ENCODE assay signal across 8 mouse cellular contexts in the genomic region with DNA sequence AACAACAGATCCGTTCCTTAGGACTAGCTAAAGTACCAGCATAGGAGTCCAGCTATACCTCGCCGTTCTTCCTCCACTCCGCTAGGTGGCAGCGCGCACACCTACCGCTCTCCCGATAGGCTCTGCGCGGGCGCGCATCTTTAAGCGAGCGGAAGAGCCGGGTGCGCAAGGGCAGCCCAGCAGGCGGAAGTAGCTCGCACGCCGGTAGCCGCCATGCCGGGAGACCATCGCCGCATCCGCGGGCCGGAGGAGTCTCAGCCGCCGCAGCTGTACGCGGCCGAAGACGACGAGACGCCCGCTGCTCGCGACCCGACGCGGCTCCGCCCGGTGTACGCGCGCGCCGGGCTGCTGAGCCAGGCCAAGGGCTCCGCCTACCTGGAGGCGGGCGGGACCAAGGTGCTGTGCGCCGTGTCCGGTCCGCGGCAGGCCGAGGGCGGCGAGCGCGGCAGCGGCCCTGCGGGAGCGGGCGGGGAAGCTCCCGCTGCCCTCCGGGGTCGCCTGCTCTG. TPM values are rescaled to one million over a fixed set of nuclear protein-coding genes. Genes with fewer than 3 reads are reported as not detected.
DNase-seq lines count a peak whose midpoint lies in the region; ATAC-seq lines count a peak whose summit lies in the region.

A gene (plus strand): TSS at position 182 of the 506 bp plus-strand sequence.

- H3K27me3 ChIP-seq in forebrain, embryonic 10.5 days (ENCODE audit: poor library complexity, severe bottlenecking): 0 out of 2 replicates have a peak, but pooled peaks cover 5% of the 10 kb centered on the region
- H3K27me3 ChIP-seq in heart, embryonic 16.5 days (ENCODE audit: control insufficient read depth, insufficient read depth, low read length): no peaks in the 10 kb centered on the region
- H3K27me3 ChIP-seq in liver, embryonic 15.5 days: no peaks in the 10 kb centered on the region
- no peaks in the 10 kb centered on the region for H3K27me3 ChIP-seq in neural tube, embryonic 12.5 days (replicated peaks)

- DNase-seq in c-Kit-negative CD71-positive TER-119-positive erythroid progenitor cells, embryonic 14.5 days (ENCODE audit: low read depth, low spot score): peak; percentile 88
- DNase-seq in forebrain, embryonic 10.5 days (ENCODE audit: extremely low spot score, low spot score): peak; percentile 90
- peak; percentile 91 to 94 for DNase-seq in kidney, postnatal 36 days
- DNase-seq in telencephalon, adult 2 months (ENCODE audit: low read depth, low spot score): peak; percentile 91

- H3K4me3 ChIP-seq in forebrain, embryonic 10.5 days: peak within 1 kb of the TSS; percentile 98
- peak within 1 kb of the TSS; percentile 84 for H3K4me3 ChIP-seq in heart, embryonic 16.5 days (ENCODE audit: low read length)
- peak within 1 kb of the TSS; percentile 90 for H3K4me3 ChIP-seq in liver, embryonic 15.5 days (replicated peaks)
- peak within 1 kb of the TSS; percentile 98 for H3K4me3 ChIP-seq in neural tube, embryonic 12.5 days

- H3K9ac ChIP-seq in heart, embryonic 16.5 days (ENCODE audit: low read length): peak within 1 kb of the TSS; percentile 86
- peak within 1 kb of the TSS; percentile 87 for H3K9ac ChIP-seq in liver, embryonic 15.5 days
- peak within 1 kb of the TSS; percentile 90 for H3K9ac ChIP-seq in neural tube, embryonic 12.5 days

- H3K27ac ChIP-seq in forebrain, embryonic 10.5 days: peak within 1 kb of the TSS; percentile 95
- peak within 1 kb of the TSS; percentile 83 for H3K27ac ChIP-seq in heart, embryonic 16.5 days (ENCODE audit: low read length)
- peak within 1 kb of the TSS; percentile 87 for H3K27ac ChIP-seq in liver, embryonic 15.5 days (replicated peaks)
- H3K27ac ChIP-seq in neural tube, embryonic 12.5 days: 0 out of 2 replicates have a peak within 1 kb of the TSS, but pooled peaks have one; percentile 15

- H3K36me3 ChIP-seq in forebrain, embryonic 10.5 days (replicated peaks): peaks cover 78% of the 10 kb centered on the region
- peaks cover 43% of the 10 kb centered on the region for H3K36me3 ChIP-seq in heart, embryonic 16.5 days (ENCODE audit: control insufficient read depth, insufficient read depth)
- H3K36me3 ChIP-seq in liver, embryonic 15.5 days (replicated peaks): peaks cover 59% of the 10 kb centered on the region
- H3K36me3 ChIP-seq in neural tube, embryonic 12.5 days: peaks cover 46% of the 10 kb centered on the region

- peak within 1 kb of the TSS; percentile 86 for H3K4me2 ChIP-seq in heart, embryonic 16.5 days (ENCODE audit: low read depth, low read length)
- peak within 1 kb of the TSS; percentile 99 for H3K4me2 ChIP-seq in liver, embryonic 15.5 days
- peak within 1 kb of the TSS; percentile 99 for H3K4me2 ChIP-seq in neural tube, embryonic 12.5 days (replicated peaks)

- H3K9me3 ChIP-seq in forebrain, embryonic 10.5 days: 0 out of 2 replicates have a peak, but pooled peaks cover 2% of the 10 kb centered on the region
- H3K9me3 ChIP-seq in heart, embryonic 16.5 days (replicated peaks; ENCODE audit: control insufficient read depth, low read length): no peaks in the 10 kb centered on the region
- no peaks in the 10 kb centered on the region for H3K9me3 ChIP-seq in liver, embryonic 15.5 days (replicated peaks)
- H3K9me3 ChIP-seq in neural tube, embryonic 12.5 days: no peaks in the 10 kb centered on the region

- WGBS in forebrain, embryonic 10.5 days: under 1% methylated on average over 68 of the region's 68 CpGs
- WGBS in heart, embryonic 16.5 days: under 1% methylated on average over 61 of the region's 68 CpGs
- under 1% methylated on average over 68 of the region's 68 CpGs for WGBS in liver, embryonic 15.5 days (ENCODE audit: insufficient replicate concordance)
- 1% methylated on average over 68 of the region's 68 CpGs for WGBS in neural tube, embryonic 12.5 days

- ATAC-seq in CD4-positive, CD25-positive, alpha-beta regulatory T cell, adult 4 months: peak; percentile 98
- peak; percentile 90 for ATAC-seq in heart, embryonic 16.5 days (replicated peaks; ENCODE audit: extremely low read depth, insufficient read depth, low FRiP score)
- ATAC-seq in liver, embryonic 15.5 days (ENCODE audit: insufficient read depth): peak; percentile 93
- ATAC-seq in neural tube, embryonic 12.5 days (ENCODE audit: low FRiP score, low read depth): peak; percentile 90

- H3K4me1 ChIP-seq in forebrain, embryonic 10.5 days: peaks cover 31% of the 10 kb centered on the region
- peaks cover 13% of the 10 kb centered on the region for H3K4me1 ChIP-seq in heart, embryonic 16.5 days (ENCODE audit: control insufficient read depth, insufficient read depth, low read length)
- peaks cover 56% of the 10 kb centered on the region for H3K4me1 ChIP-seq in liver, embryonic 15.5 days (replicated peaks)
- peaks cover 18% of the 10 kb centered on the region for H3K4me1 ChIP-seq in neural tube, embryonic 12.5 days

RNA-seq across cellular contexts. Expression of the gene that starts here (rescaled TPM):
- polyA plus RNA-seq in CD4-positive, CD25-positive, alpha-beta regulatory T cell, adult 4 months (2017; shearing (Covaris generic)): not detected
- polyA plus RNA-seq in forebrain, embryonic 10.5 days (2016; fragmentation: Nextera tagmentation; extraction: Ambion mirVana): 7.6 and 14.8 TPM in 2 replicates
- 5.6 and 6.4 TPM in 2 replicates for polyA plus RNA-seq in heart, embryonic 16.5 days (2015; fragmentation: Nextera tagmentation; extraction: Ambion mirVana)
- 3.5 and 6.0 TPM in 2 replicates for polyA plus RNA-seq in liver, embryonic 15.5 days (2015; fragmentation: Nextera tagmentation; extraction: Ambion mirVana)
- polyA plus RNA-seq in neural tube, embryonic 12.5 days (2016; fragmentation: Nextera tagmentation; extraction: Ambion mirVana): 0.30 and 6.2 TPM in 2 replicates

Comparison
In these comparisons a context has a peak if more than half of its experiments do, and no peak if none do; other contexts are left out.
1. Peak in every context shown above with its lines: DNase-seq, ATAC-seq, H3K4me3 ChIP-seq and H3K27ac ChIP-seq.
2. Peak in ATAC-seq in CD4-positive, CD25-positive, alpha-beta regulatory T cell, adult 4 months; RNA of the gene not detected or under 1 TPM.
3. H3K27ac ChIP-seq: peak in every context shown above with its lines; median percentile 95 in forebrain, embryonic 10.5 days; 87 in liver, embryonic 15.5 days; 83 in heart, embryonic 16.5 days; 15 in neural tube, embryonic 12.5 days.